Mouse (Mus musculus): ENCODE results near the gene Ttc27. TPM values are rescaled to one million over a fixed set of nuclear protein-coding genes. Genes with fewer than 3 reads are reported as not detected.

The Ttc27 gene
- polyA plus RNA-seq, 1 experiment: 11.1 TPM

GRCm38 (mm10) chr17:74716643-74717042 is 889 bp upstream of the Ttc27 start:
- Histone ChIP-seq H3K27ac (ENCODE audit: insufficient read depth, low read length) (no peak overlapping the region), H3K4me1 (ENCODE audit: control insufficient read depth, insufficient read depth, low read length) (no peaks in the 10 kb centered on the region), H3K4me3 (replicated peaks; ENCODE audit: insufficient read depth, low read depth, low read length) (no peak overlapping the region), H3K27me3 (ENCODE audit: control insufficient read depth, insufficient read depth, low read length) (no peaks in the 10 kb centered on the region)
- TF ChIP-seq POLR2A (IDR thresholded peaks at IDR 0.05; ENCODE audit: borderline replicate concordance, insufficient read depth, low read length): no peak
- DNase-seq: no peak
- 48% methylated on average over 3 of the region's 3 CpGs for WGBS

- H3K27me3 ChIP-seq (ENCODE audit: control insufficient read depth, insufficient read depth, low read length): no peaks in the 10 kb centered on the region
- no peak for TF ChIP-seq POLR2A (IDR thresholded peaks at IDR 0.05; ENCODE audit: borderline replicate concordance, insufficient read depth, low read length)
- no peak for TF ChIP-seq CTCF (IDR thresholded peaks at IDR 0.05; ENCODE audit: borderline replicate concordance, insufficient read depth, low read depth, low read length)
- peak overlapping the region; percentile 87 for H3K4me3 ChIP-seq (replicated peaks; ENCODE audit: insufficient read depth, low read depth, low read length)
- 8% methylated on average over 14 of the region's 14 CpGs for WGBS
- DNase-seq: no peak
- no peak overlapping the region for H3K27ac ChIP-seq (ENCODE audit: insufficient read depth, low read length)
- H3K4me1 ChIP-seq (ENCODE audit: control insufficient read depth, insufficient read depth, low read length): no peaks in the 10 kb centered on the region
Measured at GRCm38 (mm10) chr17:74717091-74717617, 378 bp upstream of the Ttc27 start.

GRCm38 (mm10) chr17:74732872-74733271 is 15.3 kb downstream of the Ttc27 start:
- Histone ChIP-seq H3K4me3 (replicated peaks; ENCODE audit: insufficient read depth, low read depth, low read length) (no peak overlapping the region), H3K27me3 (ENCODE audit: control insufficient read depth, insufficient read depth, low read length) (no peaks in the 10 kb centered on the region), H3K4me1 (ENCODE audit: control insufficient read depth, insufficient read depth, low read length) (no peaks in the 10 kb centered on the region), H3K27ac (ENCODE audit: insufficient read depth, low read length) (no peak overlapping the region)
- DNase-seq: no peak
- no peak for TF ChIP-seq CTCF (IDR thresholded peaks at IDR 0.05; ENCODE audit: borderline replicate concordance, insufficient read depth, low read depth, low read length)

GRCm38 (mm10) chr17:74735392-74735791 is 17.9 kb downstream of the Ttc27 start:
- no peak overlapping the region for H3K27ac ChIP-seq (ENCODE audit: insufficient read depth, low read length)

GRCm38 (mm10) chr17:74749659-74750058 is 32.1 kb downstream of the Ttc27 start:
- no peak overlapping the region for H3K4me3 ChIP-seq (replicated peaks; ENCODE audit: insufficient read depth, low read depth, low read length)
- H3K27me3 ChIP-seq (ENCODE audit: control insufficient read depth, insufficient read depth, low read length): no peaks in the 10 kb centered on the region
- TF ChIP-seq POLR2A (IDR thresholded peaks at IDR 0.05; ENCODE audit: borderline replicate concordance, insufficient read depth, low read length): no peak
- TF ChIP-seq CTCF (IDR thresholded peaks at IDR 0.05; ENCODE audit: borderline replicate concordance, insufficient read depth, low read depth, low read length): no peak
- DNase-seq: no peak
- no peaks in the 10 kb centered on the region for H3K4me1 ChIP-seq (ENCODE audit: control insufficient read depth, insufficient read depth, low read length)
- WGBS: 61% methylated on average over 1 of the region's 1 CpGs
- H3K27ac ChIP-seq (ENCODE audit: insufficient read depth, low read length): no peak overlapping the region

More at GRCm38 (mm10) chr17:74735392-74735791, 17.9 kb downstream of the Ttc27 start:
- H3K4me1 ChIP-seq (ENCODE audit: control insufficient read depth, insufficient read depth, low read length): no peaks in the 10 kb centered on the region
- no peak for TF ChIP-seq CTCF (IDR thresholded peaks at IDR 0.05; ENCODE audit: borderline replicate concordance, insufficient read depth, low read depth, low read length)
- TF ChIP-seq POLR2A (IDR thresholded peaks at IDR 0.05; ENCODE audit: borderline replicate concordance, insufficient read depth, low read length): no peak
- no peak overlapping the region for H3K4me3 ChIP-seq (replicated peaks; ENCODE audit: insufficient read depth, low read depth, low read length)
- 89% methylated on average over 11 of the region's 11 CpGs for WGBS
- no peaks in the 10 kb centered on the region for H3K27me3 ChIP-seq (ENCODE audit: control insufficient read depth, insufficient read depth, low read length)
- DNase-seq: no peak

GRCm38 (mm10) chr17:74751026-74751425 is 33.5 kb downstream of the Ttc27 start:
- TF ChIP-seq POLR2A (IDR thresholded peaks at IDR 0.05; ENCODE audit: borderline replicate concordance, insufficient read depth, low read length) (no peak), CTCF (IDR thresholded peaks at IDR 0.05; ENCODE audit: borderline replicate concordance, insufficient read depth, low read depth, low read length) (no peak)
- 90% methylated on average over 4 of the region's 4 CpGs for WGBS
- no peaks in the 10 kb centered on the region for H3K4me1 ChIP-seq (ENCODE audit: control insufficient read depth, insufficient read depth, low read length)
- H3K27me3 ChIP-seq (ENCODE audit: control insufficient read depth, insufficient read depth, low read length): no peaks in the 10 kb centered on the region
- DNase-seq: no peak
- H3K4me3 ChIP-seq (replicated peaks; ENCODE audit: insufficient read depth, low read depth, low read length): no peak overlapping the region
- no peak overlapping the region for H3K27ac ChIP-seq (ENCODE audit: insufficient read depth, low read length)

- TF ChIP-seq CTCF (IDR thresholded peaks at IDR 0.05; ENCODE audit: borderline replicate concordance, insufficient read depth, low read depth, low read length): no peak
- no peak for TF ChIP-seq POLR2A (IDR thresholded peaks at IDR 0.05; ENCODE audit: borderline replicate concordance, insufficient read depth, low read length)
- no peak for DNase-seq
- no peak overlapping the region for H3K4me3 ChIP-seq (replicated peaks; ENCODE audit: insufficient read depth, low read depth, low read length)
- H3K27ac ChIP-seq (ENCODE audit: insufficient read depth, low read length): no peak overlapping the region
- H3K4me1 ChIP-seq (ENCODE audit: control insufficient read depth, insufficient read depth, low read length): no peaks in the 10 kb centered on the region
- 78% methylated on average over 8 of the region's 8 CpGs for WGBS
- H3K27me3 ChIP-seq (ENCODE audit: control insufficient read depth, insufficient read depth, low read length): no peaks in the 10 kb centered on the region
Measured at GRCm38 (mm10) chr17:74752906-74753627, 35.5 kb downstream of the Ttc27 start.

GRCm38 (mm10) chr17:74753628-74754104 is 36.1 kb downstream of the Ttc27 start:
- no peak overlapping the region for H3K27ac ChIP-seq (ENCODE audit: insufficient read depth, low read length)
- DNase-seq: no peak
- TF ChIP-seq POLR2A (IDR thresholded peaks at IDR 0.05; ENCODE audit: borderline replicate concordance, insufficient read depth, low read length): no peak
- TF ChIP-seq CTCF (IDR thresholded peaks at IDR 0.05; ENCODE audit: borderline replicate concordance, insufficient read depth, low read depth, low read length): no peak
- no peak overlapping the region for H3K4me3 ChIP-seq (replicated peaks; ENCODE audit: insufficient read depth, low read depth, low read length)
- no peaks in the 10 kb centered on the region for H3K4me1 ChIP-seq (ENCODE audit: control insufficient read depth, insufficient read depth, low read length)
- no peaks in the 10 kb centered on the region for H3K27me3 ChIP-seq (ENCODE audit: control insufficient read depth, insufficient read depth, low read length)
- 85% methylated on average over 5 of the region's 5 CpGs for WGBS
